Mouse (Mus musculus): ENCODE data around the gene Rubcn. TPM values are rescaled to one million over a fixed set of nuclear protein-coding genes. Genes with fewer than 3 reads are reported as not detected.

Gene Rubcn
- 35.4 TPM for polyA plus RNA-seq (2014; fragmentation: Illumina TruSeq; extraction: RNeasy Lipid Tissue Mini Kit (QIAGEN cat#74804); ENCODE audit: low read depth, low replicate concordance)

DNA sequence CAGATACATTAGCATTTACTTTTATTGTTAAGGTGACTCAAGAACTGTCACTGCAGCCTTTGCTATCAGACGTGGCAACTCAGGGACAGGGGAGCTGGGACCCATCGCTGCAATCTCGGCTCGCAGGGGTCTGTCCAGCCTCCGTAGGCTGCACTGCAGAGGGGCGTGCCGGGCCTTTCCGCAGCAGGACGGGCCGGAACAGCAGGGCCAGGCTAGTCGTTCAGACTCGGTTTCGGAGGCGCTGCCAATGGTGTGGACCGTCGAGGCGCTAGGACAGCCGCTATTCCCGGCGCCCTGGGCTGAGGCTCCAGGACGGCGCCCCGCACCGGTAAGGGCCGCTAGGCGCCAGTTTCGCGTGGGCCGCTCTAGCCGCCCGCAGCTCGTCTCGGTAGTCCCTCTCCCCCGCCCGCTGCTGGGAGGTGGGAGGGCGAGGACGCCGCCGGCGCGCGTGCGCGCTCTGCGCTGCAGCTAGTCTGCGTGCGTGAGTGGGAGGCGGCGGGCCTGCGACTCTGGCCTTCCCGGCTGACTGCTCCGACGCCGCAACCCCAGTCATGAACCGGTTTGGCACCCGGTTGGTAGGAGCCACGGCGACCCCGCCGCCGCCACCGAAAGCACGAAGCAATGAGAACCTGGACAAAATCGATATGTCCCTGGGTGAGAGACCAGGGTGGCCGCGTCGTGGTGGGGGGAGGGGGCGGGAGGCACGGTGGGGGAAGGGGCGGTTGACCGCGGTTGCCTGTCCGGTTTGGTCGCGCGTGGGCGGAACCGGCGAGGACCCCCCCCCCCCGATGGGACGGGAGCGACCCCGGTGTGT, at the start of gene Rubcn, which contains the start of gene Fyttd1:
Rubcn (minus strand) TSS at position 424 of the 814 bp plus-strand sequence.
Fyttd1 (plus strand) TSS at position 158 of the 814 bp plus-strand sequence.

DNA sequence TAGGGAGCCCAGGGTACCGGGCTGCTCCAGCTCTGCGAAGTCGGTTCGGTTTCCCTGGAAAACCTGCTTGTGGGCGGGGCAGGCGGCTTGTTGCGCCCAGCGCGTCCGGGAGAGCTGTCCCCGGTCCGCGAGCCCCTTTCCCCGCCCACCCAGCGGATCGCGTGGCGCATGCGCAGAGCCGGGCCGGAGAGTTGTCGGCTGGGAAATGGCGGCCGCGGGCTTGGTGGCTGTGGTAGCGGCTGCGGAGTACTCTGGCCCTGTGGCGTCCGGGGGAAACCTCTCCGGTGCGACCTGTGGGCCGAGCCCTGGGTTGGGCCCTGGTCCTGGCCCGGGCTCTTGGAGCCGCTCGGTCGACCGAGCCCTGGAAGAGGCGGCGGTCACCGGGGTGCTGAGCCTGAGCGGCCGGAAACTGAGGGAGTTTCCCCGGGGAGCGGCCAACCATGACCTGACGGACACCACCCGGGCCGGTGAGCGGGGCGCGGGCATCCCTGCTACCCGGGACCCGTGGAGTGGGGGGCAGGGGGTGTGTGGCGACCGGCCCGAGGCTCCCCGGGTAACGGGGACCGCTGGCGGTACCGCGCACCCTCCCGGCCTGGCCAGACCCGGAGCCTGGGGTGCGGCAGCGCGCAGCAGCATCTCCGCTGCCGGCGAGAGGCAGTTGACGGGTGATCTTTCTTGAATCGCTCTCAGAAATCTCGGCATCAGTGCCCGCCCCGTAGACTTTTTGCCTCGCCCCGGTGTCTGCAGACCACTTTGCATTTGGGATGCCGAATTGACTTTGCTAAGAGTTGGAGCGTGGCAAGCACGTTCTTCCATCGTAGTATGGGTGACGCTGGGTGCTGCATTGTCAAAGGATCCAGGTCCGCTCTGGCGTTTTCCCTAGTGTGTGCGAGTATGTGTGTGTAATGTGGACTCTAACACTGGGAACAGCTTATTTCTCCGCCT, 36.6 kb upstream of the Rubcn start, which contains the start of gene Lrch3:
Lrch3 (plus strand) TSS at position 164 of the 945 bp plus-strand sequence.

DNA sequence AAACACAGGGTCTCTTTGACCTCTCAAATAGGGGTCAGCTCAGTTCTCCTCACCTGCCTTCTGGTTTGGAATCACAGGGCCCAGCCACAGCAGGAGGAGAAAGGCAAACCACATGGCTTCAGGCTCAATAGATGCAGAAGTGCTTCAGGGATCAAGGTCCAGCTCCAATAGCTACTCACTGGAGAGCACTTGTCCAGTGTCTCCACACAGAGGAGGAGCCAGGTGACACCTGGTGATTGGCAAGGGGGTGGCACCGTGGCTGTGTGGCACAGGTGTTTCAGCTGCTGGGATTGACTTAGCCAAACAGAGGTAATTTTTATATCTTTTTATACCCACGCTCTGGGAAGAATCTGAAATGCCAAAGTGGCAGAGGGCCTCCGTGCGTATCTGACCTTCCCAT, 67.2 kb downstream of the Rubcn start, which contains the start of gene Smbd1:
Smbd1 (minus strand) TSS at position 157 of the 400 bp plus-strand sequence.

DNA sequence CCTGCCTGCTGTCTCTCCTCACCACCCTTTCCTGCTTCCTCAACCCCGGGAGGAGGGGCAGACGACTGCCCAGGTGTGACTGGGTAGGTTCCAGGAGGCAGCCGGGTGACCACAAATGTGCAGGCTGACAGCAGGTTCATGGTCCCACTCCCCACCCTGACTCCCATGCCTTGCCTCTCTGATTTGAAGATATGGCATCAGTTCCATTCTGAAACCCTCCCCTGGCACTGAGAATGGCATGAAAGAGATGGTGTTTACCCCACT, 80.2 kb downstream of the Rubcn start, which contains the start of gene Muc20:
Muc20 (minus strand) TSS at position 10 of the 264 bp plus-strand sequence.

Other genes starting within 250 kb of the Rubcn start
- gene Tnk2, start 233.9 kb downstream of the Rubcn start, polyA plus RNA-seq (2014; fragmentation: Illumina TruSeq; extraction: RNeasy Lipid Tissue Mini Kit (QIAGEN cat#74804); ENCODE audit: low read depth, low replicate concordance), result 58.0 TPM
- 1.5 TPM for gene Muc4, start 141.9 kb downstream of the Rubcn start, polyA plus RNA-seq (2014; fragmentation: Illumina TruSeq; extraction: RNeasy Lipid Tissue Mini Kit (QIAGEN cat#74804); ENCODE audit: low read depth, low replicate concordance)
- gene Muc20, start 80.3 kb downstream of the Rubcn start, polyA plus RNA-seq (2014; fragmentation: Illumina TruSeq; extraction: RNeasy Lipid Tissue Mini Kit (QIAGEN cat#74804); ENCODE audit: low read depth, low replicate concordance), result 7.7 TPM
- 32.1 TPM for gene Smbd1, start 67.3 kb downstream of the Rubcn start, polyA plus RNA-seq (2014; fragmentation: Illumina TruSeq; extraction: RNeasy Lipid Tissue Mini Kit (QIAGEN cat#74804); ENCODE audit: low read depth, low replicate concordance)
- gene Fyttd1, start 266 bp downstream of the Rubcn start, polyA plus RNA-seq (2014; fragmentation: Illumina TruSeq; extraction: RNeasy Lipid Tissue Mini Kit (QIAGEN cat#74804); ENCODE audit: low read depth, low replicate concordance), result 61.6 TPM
- gene Lrch3, start 36.3 kb upstream of the Rubcn start, polyA plus RNA-seq (2014; fragmentation: Illumina TruSeq; extraction: RNeasy Lipid Tissue Mini Kit (QIAGEN cat#74804); ENCODE audit: low read depth, low replicate concordance), result 24.9 TPM
- 5.7 TPM for gene Iqcg, start 178.5 kb upstream of the Rubcn start, polyA plus RNA-seq (2014; fragmentation: Illumina TruSeq; extraction: RNeasy Lipid Tissue Mini Kit (QIAGEN cat#74804); ENCODE audit: low read depth, low replicate concordance)
- 1,042 TPM for gene Rpl35a, start 178.7 kb upstream of the Rubcn start, polyA plus RNA-seq (2014; fragmentation: Illumina TruSeq; extraction: RNeasy Lipid Tissue Mini Kit (QIAGEN cat#74804); ENCODE audit: low read depth, low replicate concordance)
- gene Lmln, start 184.8 kb upstream of the Rubcn start, polyA plus RNA-seq (2014; fragmentation: Illumina TruSeq; extraction: RNeasy Lipid Tissue Mini Kit (QIAGEN cat#74804); ENCODE audit: low read depth, low replicate concordance), result 3.0 TPM

Data from adipose tissue, adult 10 weeks (tissue).